Mouse (Mus musculus) liver, postnatal 0 days (tissue): Measurements from ENCODE around the gene Gm28047.

Experiments used
- CTCF ChIP-seq: sonication (generic); IDR thresholded peaks from 2 replicates; pipeline ENCODE4 v1.5.1; 2016; ENCODE audit warnings: antibody characterized with exemption, low read depth
- EP300 ChIP-seq: IDR thresholded peaks from 2 replicates; pipeline ENCODE4 v1.6.1; 2016; ENCODE audit warnings: antibody characterized with exemption, low read depth, mild to moderate bottlenecking

DNA sequence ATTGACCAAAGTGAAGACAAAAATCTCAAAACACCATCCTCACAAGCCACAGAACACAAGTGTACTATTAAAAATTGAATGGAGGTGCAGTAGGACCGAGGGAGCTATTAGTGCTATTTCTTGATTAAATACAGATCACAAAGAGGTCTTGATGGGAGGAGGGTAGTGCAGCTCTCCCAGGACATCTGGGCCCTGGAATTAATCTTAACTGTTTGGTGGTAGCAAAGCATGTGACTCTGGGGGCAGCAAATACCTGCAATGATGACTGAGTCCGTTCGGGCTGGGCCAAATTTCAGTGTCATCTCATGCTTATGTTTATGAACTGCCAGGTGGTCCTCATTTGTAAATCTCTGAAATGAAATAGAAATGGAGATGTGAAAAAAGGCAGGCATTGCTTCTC is 61.8 kb downstream of the Gm28047 start:
- TF ChIP-seq EP300 (no peak), CTCF (no peak)
